Mouse (Mus musculus) intestine, postnatal 0 days (tissue): ENCODE measurements around the gene Lrrc59. TPM values are rescaled to one million over a fixed set of nuclear protein-coding genes. Genes with fewer than 3 reads are reported as not detected.

Experiments used
- ATAC-seq: fragments of 200-750 bp; cut with Nextera tagmentation; 2 replicates; pipeline ENCODE4 v1.8.0; 2017; ENCODE audit warnings: mild to moderate bottlenecking, moderate TSS enrichment, moderate library complexity
- H3K27ac ChIP-seq: fragments of 300-500 bp; sonication (generic); 2 replicates; pipeline ENCODE4 v1.5.1; 2014; ENCODE audit warnings: mild to moderate bottlenecking, low read depth, low read length, moderate library complexity
- H3K27me3 ChIP-seq: fragments of 300-500 bp; sonication (generic); replicated peaks from 2 replicates; pipeline ENCODE4 v1.6.1; 2014; ENCODE audit warnings: low read length, mixed read lengths; ENCODE audit not compliant: control insufficient read depth, insufficient read depth
- H3K36me3 ChIP-seq: fragments of 300-500 bp; sonication (generic); 2 replicates; pipeline ENCODE4 v1.6.1; 2014; ENCODE audit warnings: mild to moderate bottlenecking, moderate library complexity; ENCODE audit not compliant: control insufficient read depth, insufficient read depth
- H3K4me1 ChIP-seq: fragments of 300-500 bp; sonication (generic); replicated peaks from 2 replicates; pipeline ENCODE4 v1.6.1; 2014; ENCODE audit warnings: antibody characterized with exemption, low read length, mixed read lengths; ENCODE audit not compliant: control insufficient read depth, insufficient read depth
- H3K4me2 ChIP-seq: fragments of 300-500 bp; sonication (generic); replicated peaks from 2 replicates; pipeline ENCODE4 v1.6.1; 2014; ENCODE audit warnings: low read depth, mild to moderate bottlenecking, moderate library complexity
- H3K4me3 ChIP-seq: fragments of 300-500 bp; sonication (generic); 2 replicates; pipeline ENCODE4 v1.5.1; 2014; ENCODE audit warnings: low read depth, low read length
- H3K9ac ChIP-seq: fragments of 300-500 bp; sonication (generic); 2 replicates; pipeline ENCODE4 v1.6.1; 2014; ENCODE audit warnings: mild to moderate bottlenecking, low read depth, low read length
- H3K9me3 ChIP-seq: fragments of 300-500 bp; sonication (generic); 2 replicates; pipeline ENCODE4 v1.6.1; 2016; ENCODE audit warnings: mixed run types; ENCODE audit not compliant: control insufficient read depth
- CTCF ChIP-seq: sonication (generic); IDR thresholded peaks from 2 replicates; pipeline ENCODE4 v1.5.1; 2016; ENCODE audit warnings: low read depth, mild to moderate bottlenecking, control low read depth, antibody characterized with exemption, moderate library complexity
- WGBS: fragments of 180-500 bp; shearing (Covaris S2); extraction: QIAGEN DNeasy Blood & Tissue Kit; methylation state at CpG from one replicate; pipeline ENCODE4 v1.1.7; 2014; 5-methylcytosine and 5-hydroxymethylcytosine counted together
- polyA plus RNA-seq: library from polyadenylated mRNA; unstranded; fragments of >200 nt; fragmentation: Nextera tagmentation; extraction: Ambion mirVana; gene quantifications from 2 replicates; pipeline ENCODE4 v1.2.1, GENCODE M21; 2015

The Lrrc59 gene
- 165 and 172 TPM in 2 replicates for polyA plus RNA-seq

DNA sequence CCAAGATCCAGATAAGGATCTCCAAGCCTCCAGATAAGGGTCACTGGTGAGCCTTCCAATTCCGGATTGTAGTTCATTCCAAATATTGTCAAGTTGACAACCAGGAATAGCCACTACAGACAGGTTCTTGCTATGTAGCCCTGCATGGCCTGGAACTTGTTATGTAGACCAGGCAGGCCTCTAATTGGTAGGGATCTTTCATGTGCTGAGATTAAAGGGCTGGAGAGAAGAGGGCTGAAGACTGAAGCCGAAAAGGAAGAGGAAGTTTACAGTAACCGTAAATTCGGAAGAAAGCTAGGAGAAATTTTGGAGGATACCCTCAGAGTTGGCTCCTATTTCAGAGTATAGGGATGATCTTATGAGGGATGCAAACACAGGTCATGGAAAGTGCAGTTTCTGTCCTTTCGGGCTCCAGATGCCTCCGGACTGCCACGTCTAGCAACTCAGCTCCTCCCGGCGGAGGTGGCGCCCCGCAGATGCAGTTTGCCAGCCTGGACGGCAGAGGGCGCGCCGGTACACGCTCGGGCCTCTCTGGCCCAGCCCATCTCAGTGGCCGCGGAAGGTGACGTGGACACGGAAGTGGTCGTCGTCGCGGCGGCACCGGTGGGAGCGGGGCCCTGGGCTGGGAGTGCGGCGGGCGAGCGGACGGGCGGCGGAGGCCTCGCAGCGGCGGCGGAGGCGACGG lies at the start of gene Lrrc59:
Lrrc59 (plus strand) TSS at position 569 of the 685 bp plus-strand sequence.
- Histone ChIP-seq H3K4me2 (peak within 1 kb of the TSS; percentile 85), H3K27me3 (no peaks in the 10 kb centered on the region), H3K9ac (peak within 1 kb of the TSS; percentile 86), H3K4me1 (0 out of 2 replicates have a peak, but pooled peaks cover 7% of the 10 kb centered on the region), H3K4me3 (peak within 1 kb of the TSS; percentile 98), H3K27ac (peak within 1 kb of the TSS; percentile 97), H3K9me3 (no peaks in the 10 kb centered on the region), H3K36me3 (peaks cover 19% of the 10 kb centered on the region)
- peak; percentile 98 for TF ChIP-seq CTCF
- WGBS = 4% methylated on average over 41 of the region's 41 CpGs
- peak; percentile 72 for ATAC-seq

DNA sequence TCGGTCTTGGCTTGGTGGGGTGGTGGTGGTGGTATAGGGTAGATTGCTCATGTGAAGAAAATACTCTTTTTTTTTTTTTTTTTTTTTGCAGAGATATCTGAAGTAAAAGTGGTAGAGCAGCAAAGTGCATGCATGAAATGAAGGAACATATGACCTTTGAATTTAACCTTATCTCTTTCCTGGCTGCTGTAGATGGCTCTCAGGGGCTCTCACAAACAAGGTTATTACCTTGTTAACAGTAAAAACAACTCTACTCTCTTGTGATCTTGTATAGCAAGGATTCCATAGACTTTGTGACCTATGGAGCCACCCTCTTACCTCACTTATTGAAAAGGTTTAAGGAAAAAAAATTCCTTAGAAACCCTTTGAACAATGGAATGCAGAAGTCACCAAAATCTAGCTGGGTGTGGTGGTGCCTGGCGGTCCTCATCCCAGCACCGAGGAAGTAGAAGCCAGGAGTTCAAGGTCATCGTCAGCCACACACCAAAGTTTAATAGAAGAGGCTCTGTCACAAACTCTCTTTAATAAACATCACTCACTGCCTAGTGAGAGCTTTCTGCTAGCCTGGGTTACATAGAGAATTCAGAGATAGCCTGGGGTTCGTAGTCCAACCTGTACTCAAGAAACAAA lies 49.3 kb upstream of the Lrrc59 start:
- Histone ChIP-seq H3K27me3 (no peaks in the 10 kb centered on the region), H3K4me3 (no peak overlapping the region), H3K4me2 (no peak overlapping the region), H3K9ac (no peak overlapping the region), H3K9me3 (no peaks in the 10 kb centered on the region), H3K36me3 (no peaks in the 10 kb centered on the region), H3K4me1 (no peaks in the 10 kb centered on the region; the same call in 1 of the 2 replicates), H3K27ac (no peak overlapping the region; the same call in 1 of the 2 replicates)
- TF ChIP-seq CTCF = no peak
- ATAC-seq = peak; percentile 39
- WGBS = 54% methylated on average over 5 of the region's 5 CpGs

- no peak for ATAC-seq
- no peaks in the 10 kb centered on the region for H3K9me3 ChIP-seq
- H3K4me1 ChIP-seq = no peaks in the 10 kb centered on the region
- H3K27me3 ChIP-seq = no peaks in the 10 kb centered on the region
- TF ChIP-seq CTCF = no peak
- H3K9ac ChIP-seq = no peak overlapping the region
- no peaks in the 10 kb centered on the region; the same call in 1 of the 2 replicates for H3K36me3 ChIP-seq
- no peak overlapping the region for H3K4me2 ChIP-seq
- H3K27ac ChIP-seq = no peak overlapping the region
- WGBS = 95% methylated on average over 9 of the region's 9 CpGs
- no peak overlapping the region for H3K4me3 ChIP-seq
Measured at GRCm38 (mm10) chr11:94585091-94585490, 44.5 kb upstream of the Lrrc59 start.

DNA sequence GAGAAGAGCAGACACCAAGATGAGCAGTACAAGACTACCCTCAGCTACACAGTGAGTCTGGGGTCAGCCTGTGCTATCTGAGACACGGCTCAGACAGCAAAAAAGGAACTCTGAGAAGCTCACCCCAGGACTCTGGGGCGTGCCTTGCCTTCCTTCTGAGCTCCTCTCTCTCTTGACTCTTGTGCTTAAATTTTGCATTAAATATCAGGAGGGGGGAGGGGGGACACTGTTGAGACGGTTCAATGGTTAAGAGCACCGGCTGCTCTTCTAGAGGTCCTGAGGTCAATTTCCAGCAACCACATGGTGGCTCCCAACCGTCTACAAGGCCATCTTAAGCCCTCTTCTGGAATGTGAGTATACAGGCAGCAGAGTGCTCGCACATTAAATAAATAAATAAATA lies 42.1 kb upstream of the Lrrc59 start:
- no peak for ATAC-seq
- Histone ChIP-seq H3K27ac (no peak overlapping the region), H3K4me1 (no peaks in the 10 kb centered on the region), H3K9ac (no peak overlapping the region), H3K4me2 (no peak overlapping the region), H3K4me3 (no peak overlapping the region), H3K27me3 (no peaks in the 10 kb centered on the region), H3K36me3 (no peaks in the 10 kb centered on the region; the same call in 1 of the 2 replicates), H3K9me3 (no peaks in the 10 kb centered on the region)
- TF ChIP-seq CTCF = no peak
- 84% methylated on average over 6 of the region's 6 CpGs for WGBS

DNA sequence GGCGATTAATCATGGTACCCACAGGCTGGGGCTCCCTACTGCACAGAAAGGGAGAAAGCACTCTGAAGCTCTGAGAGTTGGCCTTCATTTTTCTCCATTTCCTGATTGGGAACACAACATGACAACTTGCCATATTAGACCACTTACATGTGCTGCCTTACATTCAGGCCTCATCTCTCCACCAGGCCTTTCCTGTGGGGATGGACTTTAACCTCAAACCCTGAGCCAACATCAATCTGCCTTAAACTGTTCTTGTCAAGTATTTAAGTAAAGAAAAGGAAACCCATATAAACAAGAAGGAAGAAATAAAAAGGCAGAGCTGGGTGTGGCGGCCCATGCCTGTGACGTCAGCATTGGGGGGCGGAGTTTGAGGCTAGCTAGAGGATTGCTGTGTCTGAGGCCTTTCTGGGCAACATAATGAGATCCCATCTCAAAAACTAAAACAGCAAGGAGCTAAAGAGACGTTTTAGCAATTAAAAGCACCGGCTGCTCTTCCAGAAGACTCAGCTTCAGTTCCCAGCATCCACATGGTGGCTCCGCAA lies 33.2 kb upstream of the Lrrc59 start:
- Histone ChIP-seq H3K27me3 (no peaks in the 10 kb centered on the region), H3K4me2 (no peak overlapping the region), H3K9ac (no peak overlapping the region), H3K4me1 (no peaks in the 10 kb centered on the region), H3K36me3 (no peaks in the 10 kb centered on the region), H3K27ac (no peak overlapping the region), H3K4me3 (no peak overlapping the region), H3K9me3 (no peaks in the 10 kb centered on the region)
- peak; percentile 63 for ATAC-seq
- TF ChIP-seq CTCF = no peak
- 69% methylated on average over 7 of the region's 7 CpGs for WGBS

- H3K9ac ChIP-seq = no peak overlapping the region
- peak overlapping the region; percentile 21; the same call in 1 of the 2 replicates for H3K27ac ChIP-seq
- no peak for TF ChIP-seq CTCF
- H3K4me1 ChIP-seq = no peaks in the 10 kb centered on the region
- WGBS = 56% methylated on average over 4 of the region's 4 CpGs
- no peak overlapping the region for H3K4me3 ChIP-seq
- H3K9me3 ChIP-seq = no peaks in the 10 kb centered on the region
- no peaks in the 10 kb centered on the region for H3K27me3 ChIP-seq
- H3K36me3 ChIP-seq = no peaks in the 10 kb centered on the region
- peak; percentile 55 for ATAC-seq
- no peak overlapping the region for H3K4me2 ChIP-seq
Measured at GRCm38 (mm10) chr11:94597319-94597718, 32.2 kb upstream of the Lrrc59 start.
